Mouse (Mus musculus): ENCODE measurements around the gene Olfr403. TPM values are rescaled to one million over a fixed set of nuclear protein-coding genes. Genes with fewer than 3 reads are reported as not detected.

The Olfr403 gene
- polyA plus RNA-seq (2014; fragmentation: Illumina TruSeq; extraction: RNeasy Lipid Tissue Mini Kit (QIAGEN cat#74804)): not detected

DNA sequence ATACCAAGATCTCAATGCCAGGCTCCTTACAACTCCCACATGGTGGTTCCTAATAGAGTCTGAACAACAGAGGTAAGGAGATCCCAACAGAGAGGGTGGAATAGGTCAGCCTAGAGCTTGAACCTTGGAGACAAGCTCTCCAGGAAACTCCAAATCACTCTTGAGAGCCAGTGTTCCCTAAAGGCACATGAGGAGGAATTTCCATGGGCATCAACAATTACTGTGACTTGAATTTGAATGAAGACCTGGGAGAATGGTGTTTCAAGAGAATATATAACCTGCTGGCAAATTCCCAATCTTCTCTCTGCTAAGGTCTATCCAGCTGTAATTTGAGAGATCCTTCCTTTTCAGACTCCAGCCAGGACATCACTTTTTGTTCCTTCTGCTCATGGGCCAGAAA lies at the start of gene Olfr403:
Gene Olfr403 (plus strand): TSS at position 301 of the 400 bp plus-strand sequence.

DNA sequence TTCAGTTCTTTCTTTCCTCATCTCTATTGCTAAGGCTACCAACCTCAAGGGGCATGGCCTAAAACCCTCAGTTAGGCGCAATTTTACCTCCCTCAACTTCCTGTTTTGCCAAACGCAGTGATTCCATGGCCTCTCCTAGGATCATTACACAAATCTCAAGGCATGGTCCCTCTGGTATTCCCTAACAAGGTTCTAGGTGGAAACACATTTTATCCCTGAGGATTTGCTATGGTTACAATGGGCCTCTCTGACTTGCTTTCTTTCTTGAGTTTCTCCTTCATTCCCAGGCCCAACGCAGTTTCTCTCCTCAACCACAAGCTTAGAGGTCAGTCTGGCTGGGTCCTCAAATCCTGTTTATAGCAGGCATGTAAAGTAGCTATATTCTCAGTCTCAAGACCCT lies 32.8 kb upstream of the Olfr403 start, which contains the start of gene Olfr402:
Gene Olfr402 (plus strand): TSS at position 301 of the 400 bp plus-strand sequence.

DNA sequence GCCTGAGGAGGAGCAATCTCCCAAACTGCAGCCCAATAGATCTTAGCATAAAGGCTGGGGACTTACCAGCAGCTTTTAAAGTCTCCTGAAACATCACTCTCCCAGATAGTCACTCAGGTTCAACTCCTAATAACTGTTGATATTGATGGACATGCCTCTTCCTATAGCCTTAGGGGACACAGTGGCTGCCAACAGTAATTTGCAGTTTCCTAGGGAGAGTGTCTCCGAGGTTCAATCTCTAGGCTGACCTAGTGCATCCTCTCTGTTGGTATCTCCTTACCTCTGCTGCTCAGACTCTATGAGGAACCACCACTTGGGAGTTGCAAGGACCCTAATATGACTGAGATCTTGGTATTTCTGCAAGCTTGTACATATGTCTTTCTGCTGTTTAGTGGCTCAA lies 25.2 kb downstream of the Olfr403 start, which contains the start of gene Olfr43:
Gene Olfr43 (minus strand): TSS at position 101 of the 400 bp plus-strand sequence.

Other genes with a start within 250 kb of the Olfr403 start
- not detected for gene Olfr23, start 249.6 kb upstream of the Olfr403 start, polyA plus RNA-seq (2014; fragmentation: Illumina TruSeq; extraction: RNeasy Lipid Tissue Mini Kit (QIAGEN cat#74804))
- gene Olfr397, start 225.4 kb upstream of the Olfr403 start, polyA plus RNA-seq (2014; fragmentation: Illumina TruSeq; extraction: RNeasy Lipid Tissue Mini Kit (QIAGEN cat#74804)): not detected
- gene Olfr398, start 195.8 kb upstream of the Olfr403 start, polyA plus RNA-seq (2014; fragmentation: Illumina TruSeq; extraction: RNeasy Lipid Tissue Mini Kit (QIAGEN cat#74804)): not detected
- gene Olfr139, start 129.7 kb upstream of the Olfr403 start, polyA plus RNA-seq (2014; fragmentation: Illumina TruSeq; extraction: RNeasy Lipid Tissue Mini Kit (QIAGEN cat#74804)): not detected
- not detected for gene Olfr399, start 129.6 kb upstream of the Olfr403 start, polyA plus RNA-seq (2014; fragmentation: Illumina TruSeq; extraction: RNeasy Lipid Tissue Mini Kit (QIAGEN cat#74804))
- 7.3 TPM for gene Zfp616, start 116.3 kb upstream of the Olfr403 start, polyA plus RNA-seq (2014; fragmentation: Illumina TruSeq; extraction: RNeasy Lipid Tissue Mini Kit (QIAGEN cat#74804))
- not detected for gene Olfr401, start 72.5 kb upstream of the Olfr403 start, polyA plus RNA-seq (2014; fragmentation: Illumina TruSeq; extraction: RNeasy Lipid Tissue Mini Kit (QIAGEN cat#74804))
- gene Olfr402, start 32.7 kb upstream of the Olfr403 start, polyA plus RNA-seq (2014; fragmentation: Illumina TruSeq; extraction: RNeasy Lipid Tissue Mini Kit (QIAGEN cat#74804)): not detected
- gene Olfr43, start 25.1 kb downstream of the Olfr403 start, polyA plus RNA-seq (2014; fragmentation: Illumina TruSeq; extraction: RNeasy Lipid Tissue Mini Kit (QIAGEN cat#74804)): not detected
- gene Olfr406, start 73.6 kb downstream of the Olfr403 start, polyA plus RNA-seq (2014; fragmentation: Illumina TruSeq; extraction: RNeasy Lipid Tissue Mini Kit (QIAGEN cat#74804)): not detected
- gene Olfr59, start 97.5 kb downstream of the Olfr403 start, polyA plus RNA-seq (2014; fragmentation: Illumina TruSeq; extraction: RNeasy Lipid Tissue Mini Kit (QIAGEN cat#74804)): not detected
- gene Olfr410, start 151.8 kb downstream of the Olfr403 start, polyA plus RNA-seq (2014; fragmentation: Illumina TruSeq; extraction: RNeasy Lipid Tissue Mini Kit (QIAGEN cat#74804)): not detected
- gene Olfr411, start 166.4 kb downstream of the Olfr403 start, polyA plus RNA-seq (2014; fragmentation: Illumina TruSeq; extraction: RNeasy Lipid Tissue Mini Kit (QIAGEN cat#74804)): not detected
- gene Olfr412, start 175.8 kb downstream of the Olfr403 start, polyA plus RNA-seq (2014; fragmentation: Illumina TruSeq; extraction: RNeasy Lipid Tissue Mini Kit (QIAGEN cat#74804)): not detected

Data from ovary, adult 10 weeks (tissue).